Mouse (Mus musculus): ENCODE results near the gene Ntm. TPM values are rescaled to one million over a fixed set of nuclear protein-coding genes. Genes with fewer than 3 reads are reported as not detected.

The Ntm gene
- polyA plus RNA-seq, 1 experiment from 2014 or later: 264 TPM

DNA sequence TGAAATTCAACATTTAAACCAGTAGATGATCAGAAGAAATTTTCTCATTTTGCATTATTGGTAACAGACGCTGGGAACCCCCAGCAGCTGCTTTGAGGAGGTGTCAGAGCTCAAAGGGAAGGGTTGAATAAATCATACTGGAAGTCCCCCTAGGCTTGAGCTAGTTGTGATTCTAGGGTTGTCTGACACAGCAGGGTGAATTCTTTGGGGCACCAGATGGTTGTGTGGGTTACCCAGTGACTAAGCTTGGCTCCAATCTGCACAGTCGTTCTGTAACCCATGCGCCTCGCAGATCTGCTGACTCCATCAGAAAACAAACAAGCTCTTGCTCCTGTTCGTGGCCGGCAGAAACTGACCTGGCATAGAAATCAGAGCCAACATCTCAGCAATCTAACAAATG lies 8.9 kb downstream of the Ntm start:
- Histone ChIP-seq H3K27ac (ENCODE audit: low read depth, low read length) (no peak overlapping the region), H3K36me3 (ENCODE audit: control insufficient read depth, insufficient read depth, low read length) (no peaks in the 10 kb centered on the region), H3K4me2 (ENCODE audit: low read length) (no peak overlapping the region), H3K4me1 (ENCODE audit: control insufficient read depth, insufficient read depth, low read depth, low read length) (peaks cover 11% of the 10 kb centered on the region; the same call in 1 of the 2 replicates), H3K27me3 (replicated peaks; ENCODE audit: control insufficient read depth, insufficient read depth, low read length) (no peaks in the 10 kb centered on the region), H3K4me3 (ENCODE audit: low read length) (no peak overlapping the region), H3K9me3 (ENCODE audit: control insufficient read depth, low read length) (no peaks in the 10 kb centered on the region), H3K9ac (ENCODE audit: low read depth, low read length) (no peak overlapping the region)
- ATAC-seq: peak; percentile 83
- WGBS: 46% methylated on average over 6 of the region's 6 CpGs

DNA sequence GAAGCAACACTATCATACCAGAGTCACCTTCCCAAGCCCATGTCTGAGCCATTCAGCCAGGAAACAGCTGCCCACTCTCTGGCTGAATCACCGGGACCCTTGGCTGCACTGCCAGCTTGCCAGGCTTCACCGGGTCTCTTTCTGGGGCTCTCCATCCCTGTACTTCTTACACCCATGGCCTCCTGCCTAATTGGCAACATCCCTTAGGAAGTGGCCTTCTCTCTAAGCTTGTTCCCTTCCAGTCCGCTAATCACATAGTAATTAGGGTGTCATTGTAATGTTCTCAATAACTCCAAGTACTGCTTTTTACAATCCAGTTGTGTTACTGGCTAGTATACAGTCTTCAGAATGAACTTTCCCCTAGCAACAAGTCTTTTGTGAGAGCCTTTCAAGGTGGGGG lies 13.9 kb downstream of the Ntm start:
- no peak overlapping the region for H3K9ac ChIP-seq (ENCODE audit: low read depth, low read length)
- H3K9me3 ChIP-seq (ENCODE audit: control insufficient read depth, low read length): no peaks in the 10 kb centered on the region
- H3K27ac ChIP-seq (ENCODE audit: low read depth, low read length): no peak overlapping the region
- H3K4me3 ChIP-seq (ENCODE audit: low read length): no peak overlapping the region
- ATAC-seq: peak; percentile 64
- H3K36me3 ChIP-seq (ENCODE audit: control insufficient read depth, insufficient read depth, low read length): no peaks in the 10 kb centered on the region
- WGBS: 81% methylated on average over 3 of the region's 3 CpGs
- no peak overlapping the region for H3K4me2 ChIP-seq (ENCODE audit: low read length)
- H3K4me1 ChIP-seq (ENCODE audit: control insufficient read depth, insufficient read depth, low read depth, low read length): peaks cover 2% of the 10 kb centered on the region
- H3K27me3 ChIP-seq (replicated peaks; ENCODE audit: control insufficient read depth, insufficient read depth, low read length): no peaks in the 10 kb centered on the region

DNA sequence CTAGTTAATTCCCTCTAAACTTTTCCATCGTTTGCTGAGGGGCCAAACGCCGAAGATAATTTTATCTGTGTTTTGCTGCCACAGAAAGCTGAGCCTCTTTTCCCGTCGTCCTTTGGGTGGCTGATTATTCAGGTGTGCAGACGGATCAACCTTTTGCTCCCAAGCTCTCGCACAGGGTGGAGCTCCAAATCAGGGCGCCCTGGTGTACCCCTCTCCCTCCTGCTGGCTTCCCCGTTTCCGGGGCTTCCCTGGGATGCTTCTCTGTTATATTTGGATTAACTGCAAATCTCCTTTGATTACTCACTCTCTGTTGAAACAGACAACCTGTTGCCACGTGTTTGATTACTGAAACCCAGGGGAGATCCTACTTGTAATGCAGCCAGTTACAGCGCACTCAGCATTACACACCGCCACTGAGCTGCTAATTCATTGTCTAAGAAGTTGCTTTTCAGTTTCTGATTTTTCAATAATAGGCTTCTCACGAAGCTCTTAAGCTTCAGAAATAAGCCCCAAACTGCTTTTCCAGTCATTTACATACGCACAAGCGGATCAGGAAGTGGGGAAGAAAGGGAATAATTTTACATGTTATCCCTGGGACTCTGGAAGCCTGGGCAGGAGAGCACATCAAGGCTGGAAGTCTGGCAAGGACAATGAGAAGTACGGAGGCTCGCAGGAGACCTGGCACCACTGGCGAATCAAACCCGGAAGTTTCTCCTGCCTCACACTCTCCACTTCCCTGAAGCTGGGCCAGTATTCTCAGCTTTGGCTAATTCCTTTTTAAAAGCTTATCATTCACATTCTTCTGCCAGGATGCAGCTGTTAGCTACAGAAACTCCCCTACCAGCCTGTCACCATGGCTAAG lies 19.5 kb downstream of the Ntm start:
- no peaks in the 10 kb centered on the region for H3K9me3 ChIP-seq (ENCODE audit: control insufficient read depth, low read length)
- peak overlapping the region; percentile 35 for H3K4me2 ChIP-seq (ENCODE audit: low read length)
- no peak overlapping the region for H3K4me3 ChIP-seq (ENCODE audit: low read length)
- H3K4me1 ChIP-seq (ENCODE audit: control insufficient read depth, insufficient read depth, low read depth, low read length): peaks cover 19% of the 10 kb centered on the region
- ATAC-seq: no peak
- H3K9ac ChIP-seq (ENCODE audit: low read depth, low read length): no peak overlapping the region
- no peak overlapping the region for H3K27ac ChIP-seq (ENCODE audit: low read depth, low read length)
- no peaks in the 10 kb centered on the region for H3K27me3 ChIP-seq (replicated peaks; ENCODE audit: control insufficient read depth, insufficient read depth, low read length)
- WGBS: 24% methylated on average over 20 of the region's 20 CpGs
- H3K36me3 ChIP-seq (ENCODE audit: control insufficient read depth, insufficient read depth, low read length): no peaks in the 10 kb centered on the region

DNA sequence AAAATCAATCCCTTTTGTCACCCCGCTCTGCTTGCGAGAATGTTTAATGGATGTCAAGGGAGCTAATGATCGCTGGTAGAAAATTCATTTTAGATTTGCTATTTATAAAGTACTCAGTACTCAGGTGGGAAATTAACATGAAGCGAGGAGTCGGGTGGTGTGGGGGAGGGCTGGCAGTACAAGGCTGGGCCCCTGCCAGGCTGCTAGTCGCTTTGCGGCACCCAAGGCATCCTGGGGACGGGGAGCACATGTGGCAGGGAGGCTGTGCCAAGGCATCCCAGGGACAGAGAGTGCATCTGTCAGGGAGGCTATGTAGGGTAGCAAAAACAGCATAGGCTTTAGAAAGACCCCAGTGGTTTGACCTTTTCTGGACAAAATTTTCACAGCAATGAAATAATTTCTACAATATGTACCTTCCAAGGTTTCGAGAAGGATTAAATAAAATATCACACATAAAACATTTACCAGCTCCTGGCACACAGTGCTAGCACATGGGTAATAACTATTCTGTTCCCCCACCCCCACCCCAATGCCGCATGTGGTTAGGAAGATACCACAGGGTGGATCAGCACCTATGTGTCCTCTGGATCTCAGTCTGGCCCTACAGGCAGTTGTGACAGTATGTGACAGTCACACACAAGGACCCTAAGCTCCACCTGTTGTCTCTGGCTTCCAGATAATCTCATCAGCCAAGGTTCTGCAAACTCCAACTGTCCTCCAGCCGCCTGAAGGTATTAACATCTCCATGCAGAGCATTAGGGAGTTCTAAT lies 20.6 kb downstream of the Ntm start:
- Histone ChIP-seq H3K4me2 (ENCODE audit: low read length) (no peak overlapping the region), H3K27me3 (replicated peaks; ENCODE audit: control insufficient read depth, insufficient read depth, low read length) (no peaks in the 10 kb centered on the region), H3K9me3 (ENCODE audit: control insufficient read depth, low read length) (no peaks in the 10 kb centered on the region), H3K4me1 (ENCODE audit: control insufficient read depth, insufficient read depth, low read depth, low read length) (peaks cover 19% of the 10 kb centered on the region), H3K9ac (ENCODE audit: low read depth, low read length) (no peak overlapping the region), H3K36me3 (ENCODE audit: control insufficient read depth, insufficient read depth, low read length) (no peaks in the 10 kb centered on the region), H3K4me3 (ENCODE audit: low read length) (no peak overlapping the region), H3K27ac (ENCODE audit: low read depth, low read length) (no peak overlapping the region)
- WGBS: 37% methylated on average over 11 of the region's 11 CpGs
- ATAC-seq: peak; percentile 57

DNA sequence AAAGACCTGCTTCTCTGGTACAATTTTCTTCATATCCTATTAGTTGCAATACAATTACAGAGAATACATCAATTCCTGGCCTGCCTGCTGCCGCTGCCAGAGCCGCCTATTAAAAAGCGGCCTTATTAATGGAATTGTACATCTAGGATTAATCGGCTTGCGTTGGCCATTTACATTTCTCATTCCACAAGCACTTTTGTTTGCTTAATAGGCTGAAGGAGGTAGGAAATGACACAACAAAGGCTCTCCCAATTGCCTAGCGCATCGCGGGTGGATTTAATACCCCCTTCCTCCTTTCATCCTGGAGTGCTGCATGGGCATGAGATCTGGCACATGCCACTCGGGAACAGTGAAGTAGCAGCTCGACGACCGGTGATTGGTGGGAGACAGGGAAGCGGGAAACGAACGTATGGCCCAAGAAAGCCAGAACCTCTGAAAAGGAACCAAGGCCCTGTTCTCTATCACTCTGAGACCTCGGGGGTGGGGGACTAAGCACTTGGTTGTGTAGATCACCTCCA lies 23.4 kb downstream of the Ntm start:
- H3K9me3 ChIP-seq (ENCODE audit: control insufficient read depth, low read length): no peaks in the 10 kb centered on the region
- H3K4me1 ChIP-seq (ENCODE audit: control insufficient read depth, insufficient read depth, low read depth, low read length): peaks cover 19% of the 10 kb centered on the region
- H3K27me3 ChIP-seq (replicated peaks; ENCODE audit: control insufficient read depth, insufficient read depth, low read length): no peaks in the 10 kb centered on the region
- 65% methylated on average over 16 of the region's 16 CpGs for WGBS
- no peak for ATAC-seq
- H3K36me3 ChIP-seq (ENCODE audit: control insufficient read depth, insufficient read depth, low read length): no peaks in the 10 kb centered on the region
- H3K27ac ChIP-seq (ENCODE audit: low read depth, low read length): no peak overlapping the region
- no peak overlapping the region for H3K4me3 ChIP-seq (ENCODE audit: low read length)
- no peak overlapping the region for H3K4me2 ChIP-seq (ENCODE audit: low read length)
- no peak overlapping the region for H3K9ac ChIP-seq (ENCODE audit: low read depth, low read length)

DNA sequence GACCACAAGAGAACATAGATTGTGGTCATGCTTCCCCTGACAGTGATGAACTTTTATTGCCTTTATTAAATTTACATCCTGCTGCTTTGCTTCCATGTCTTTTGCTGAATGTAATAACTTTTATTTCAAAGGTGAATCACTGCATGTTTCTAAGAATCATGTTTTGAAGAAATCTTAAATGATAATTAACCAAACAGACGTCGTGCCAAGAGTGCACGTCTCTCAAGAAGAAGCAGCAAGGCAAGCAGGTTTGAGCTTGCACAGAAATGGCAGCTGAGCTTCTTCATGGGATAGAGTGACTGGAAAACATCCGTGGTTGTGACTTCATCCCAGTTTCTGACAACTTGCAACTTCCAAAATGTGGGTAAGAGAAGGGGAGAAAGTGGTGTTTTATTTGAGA lies 34.1 kb downstream of the Ntm start:
- Histone ChIP-seq H3K27ac (ENCODE audit: low read depth, low read length) (no peak overlapping the region), H3K36me3 (ENCODE audit: control insufficient read depth, insufficient read depth, low read length) (no peaks in the 10 kb centered on the region), H3K4me2 (ENCODE audit: low read length) (no peak overlapping the region), H3K4me3 (ENCODE audit: low read length) (no peak overlapping the region), H3K27me3 (replicated peaks; ENCODE audit: control insufficient read depth, insufficient read depth, low read length) (no peaks in the 10 kb centered on the region), H3K9ac (ENCODE audit: low read depth, low read length) (no peak overlapping the region), H3K9me3 (ENCODE audit: control insufficient read depth, low read length) (no peaks in the 10 kb centered on the region), H3K4me1 (ENCODE audit: control insufficient read depth, insufficient read depth, low read depth, low read length) (no peaks in the 10 kb centered on the region; the same call in 1 of the 2 replicates)
- no peak for ATAC-seq
- 89% methylated on average over 4 of the region's 4 CpGs for WGBS

DNA sequence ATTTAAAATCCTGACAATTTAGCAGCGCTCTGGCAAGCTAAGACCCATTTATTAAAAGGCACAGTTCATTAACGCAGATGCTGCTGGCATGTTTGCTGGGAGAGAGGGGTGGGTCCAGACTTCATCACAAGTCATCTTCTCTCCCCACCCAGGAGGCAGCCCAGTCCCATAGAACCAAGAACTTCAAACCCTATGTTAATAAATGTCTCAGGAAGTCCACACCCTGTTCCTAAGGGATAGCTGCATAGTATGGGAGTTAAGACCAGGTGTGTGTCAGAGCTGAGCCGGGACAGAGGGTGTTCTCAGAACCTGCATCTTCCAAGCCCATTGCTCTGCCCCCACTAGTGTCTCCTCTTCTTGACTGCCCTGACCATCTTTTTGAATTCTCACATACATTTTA lies 37.6 kb downstream of the Ntm start:
- Histone ChIP-seq H3K4me2 (ENCODE audit: low read length) (no peak overlapping the region), H3K27ac (ENCODE audit: low read depth, low read length) (no peak overlapping the region), H3K4me3 (ENCODE audit: low read length) (no peak overlapping the region), H3K27me3 (replicated peaks; ENCODE audit: control insufficient read depth, insufficient read depth, low read length) (no peaks in the 10 kb centered on the region), H3K36me3 (ENCODE audit: control insufficient read depth, insufficient read depth, low read length) (no peaks in the 10 kb centered on the region), H3K9ac (ENCODE audit: low read depth, low read length) (no peak overlapping the region), H3K9me3 (ENCODE audit: control insufficient read depth, low read length) (no peaks in the 10 kb centered on the region), H3K4me1 (ENCODE audit: control insufficient read depth, insufficient read depth, low read depth, low read length) (peaks cover 9% of the 10 kb centered on the region)
- 57% methylated on average over 3 of the region's 3 CpGs for WGBS
- ATAC-seq: peak; percentile 42; the same call in 1 of the 2 replicates

DNA sequence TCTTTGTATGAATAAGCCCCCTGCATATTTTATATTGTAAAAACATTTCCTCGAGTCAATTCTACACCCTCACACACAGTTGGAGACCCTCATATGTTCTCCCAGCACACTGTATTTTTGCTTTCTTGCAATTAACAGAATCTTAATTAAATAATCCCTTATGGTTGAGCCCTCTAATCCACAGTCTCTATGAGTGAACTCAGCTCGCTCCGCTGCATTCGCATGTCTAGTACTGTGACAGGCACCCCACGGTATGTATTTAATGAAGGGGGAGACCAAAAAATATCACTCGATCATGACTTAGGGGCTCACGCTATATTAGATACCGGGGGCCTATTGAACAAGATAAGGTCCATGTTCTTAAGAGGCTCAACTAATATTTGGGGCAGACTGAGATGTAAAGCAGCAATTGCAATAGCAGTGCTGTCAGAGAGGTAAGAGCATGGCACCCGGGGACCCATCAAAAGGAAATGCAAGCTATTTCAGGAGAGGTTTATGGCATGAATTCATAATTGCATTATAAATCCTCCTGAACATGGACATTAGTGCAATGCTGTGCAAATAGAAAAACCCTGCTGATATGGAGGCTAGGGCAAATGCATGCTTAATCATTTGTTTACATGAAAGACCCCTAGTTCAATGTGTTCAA lies 64.4 kb downstream of the Ntm start:
- no peak overlapping the region for H3K4me2 ChIP-seq (ENCODE audit: low read length)
- H3K4me1 ChIP-seq (ENCODE audit: control insufficient read depth, insufficient read depth, low read depth, low read length): peaks cover 9% of the 10 kb centered on the region
- 60% methylated on average over 9 of the region's 9 CpGs for WGBS
- no peaks in the 10 kb centered on the region for H3K27me3 ChIP-seq (replicated peaks; ENCODE audit: control insufficient read depth, insufficient read depth, low read length)
- peak overlapping the region; percentile 8; the same call in 1 of the 2 replicates for H3K27ac ChIP-seq (ENCODE audit: low read depth, low read length)
- no peaks in the 10 kb centered on the region for H3K36me3 ChIP-seq (ENCODE audit: control insufficient read depth, insufficient read depth, low read length)
- H3K9me3 ChIP-seq (ENCODE audit: control insufficient read depth, low read length): no peaks in the 10 kb centered on the region
- peak; percentile 71 for ATAC-seq
- H3K9ac ChIP-seq (ENCODE audit: low read depth, low read length): no peak overlapping the region
- H3K4me3 ChIP-seq (ENCODE audit: low read length): no peak overlapping the region
